Mouse (Mus musculus): Measurements from ENCODE around the gene Cd84. TPM values are rescaled to one million over a fixed set of nuclear protein-coding genes. Genes with fewer than 3 reads are reported as not detected.
"Not testable (repeated sequence)": the region's sequence is repeated elsewhere in the genome, so short reads cannot be mapped to it uniquely, and the experiment has no call there.

Cd84 gene
- 63.3 and 80.2 TPM in 2 replicates for total RNA-seq (2017)

GRCm38 (mm10) chr1:171839488-171839887 is at the start of gene Cd84:
Cd84 (plus strand) TSS chr1:171839697.
- peak; percentile 50; the same call in 1 of the 2 replicates for ATAC-seq (replicated peaks; ENCODE audit: low read depth, poor library complexity, severe bottlenecking)

GRCm38 (mm10) chr1:171791491-171791890 is 48.0 kb upstream of the Cd84 start:
- ATAC-seq (replicated peaks; ENCODE audit: low read depth, poor library complexity, severe bottlenecking): no peak

- ATAC-seq (replicated peaks; ENCODE audit: low read depth, poor library complexity, severe bottlenecking): peak; percentile 68
Measured at GRCm38 (mm10) chr1:171796185-171796584, 43.3 kb upstream of the Cd84 start.

- ATAC-seq (replicated peaks; ENCODE audit: low read depth, poor library complexity, severe bottlenecking): no peak
Measured at GRCm38 (mm10) chr1:171797840-171798239, 41.7 kb upstream of the Cd84 start.

GRCm38 (mm10) chr1:171799648-171800047 is 39.8 kb upstream of the Cd84 start:
- no peak for ATAC-seq (replicated peaks; ENCODE audit: low read depth, poor library complexity, severe bottlenecking)

- ATAC-seq (replicated peaks; ENCODE audit: low read depth, poor library complexity, severe bottlenecking): not testable (repeated sequence)
Measured at GRCm38 (mm10) chr1:171811048-171811447, 28.4 kb upstream of the Cd84 start.

GRCm38 (mm10) chr1:171815545-171816439 is 23.7 kb upstream of the Cd84 start:
- ATAC-seq (replicated peaks; ENCODE audit: low read depth, poor library complexity, severe bottlenecking): peak; percentile 99

- peak; percentile 41; the same call in 1 of the 2 replicates for ATAC-seq (replicated peaks; ENCODE audit: low read depth, poor library complexity, severe bottlenecking)
Measured at GRCm38 (mm10) chr1:171816991-171817390, 22.5 kb upstream of the Cd84 start.

- peak; percentile 16; the same call in 1 of the 2 replicates for ATAC-seq (replicated peaks; ENCODE audit: low read depth, poor library complexity, severe bottlenecking)
Measured at GRCm38 (mm10) chr1:171821331-171821730, 18.2 kb upstream of the Cd84 start.

- ATAC-seq (replicated peaks; ENCODE audit: low read depth, poor library complexity, severe bottlenecking): no peak
Measured at GRCm38 (mm10) chr1:171825462-171825861, 14.0 kb upstream of the Cd84 start.

GRCm38 (mm10) chr1:171826164-171826563 is 13.3 kb upstream of the Cd84 start:
- peak; percentile 67 for ATAC-seq (replicated peaks; ENCODE audit: low read depth, poor library complexity, severe bottlenecking)

GRCm38 (mm10) chr1:171827674-171828073 is 11.8 kb upstream of the Cd84 start:
- peak; percentile 93 for ATAC-seq (replicated peaks; ENCODE audit: low read depth, poor library complexity, severe bottlenecking)

GRCm38 (mm10) chr1:171840450-171841023 is 1.0 kb downstream of the Cd84 start:
- peak; percentile 78 for ATAC-seq (replicated peaks; ENCODE audit: low read depth, poor library complexity, severe bottlenecking)

GRCm38 (mm10) chr1:171845035-171845754 is 5.7 kb downstream of the Cd84 start:
- ATAC-seq (replicated peaks; ENCODE audit: low read depth, poor library complexity, severe bottlenecking): peak; percentile 56

GRCm38 (mm10) chr1:171848201-171848600 is 8.7 kb downstream of the Cd84 start:
- ATAC-seq (replicated peaks; ENCODE audit: low read depth, poor library complexity, severe bottlenecking): peak; percentile 52

- no peak for ATAC-seq (replicated peaks; ENCODE audit: low read depth, poor library complexity, severe bottlenecking)
Measured at GRCm38 (mm10) chr1:171848757-171849156, 9.3 kb downstream of the Cd84 start.

GRCm38 (mm10) chr1:171849454-171849853 is 10.0 kb downstream of the Cd84 start:
- ATAC-seq (replicated peaks; ENCODE audit: low read depth, poor library complexity, severe bottlenecking): peak; percentile 81

GRCm38 (mm10) chr1:171865467-171865866 is 26.0 kb downstream of the Cd84 start:
- no peak for ATAC-seq (replicated peaks; ENCODE audit: low read depth, poor library complexity, severe bottlenecking)

- no peak for ATAC-seq (replicated peaks; ENCODE audit: low read depth, poor library complexity, severe bottlenecking)
Measured at GRCm38 (mm10) chr1:171886989-171887388, 47.5 kb downstream of the Cd84 start.

- not testable (repeated sequence) for ATAC-seq (replicated peaks; ENCODE audit: low read depth, poor library complexity, severe bottlenecking)
Measured at GRCm38 (mm10) chr1:171895364-171895763, 55.9 kb downstream of the Cd84 start, which contains the start of gene Gm10521. Gm10521 (plus strand) TSS chr1:171895664.

All from common myeloid progenitor, adult 5-6 weeks (primary cell).